Mouse (Mus musculus) heart, adult 11 months (tissue): Measurements from ENCODE around the gene Tgfa.

ENCODE experiments used
- DNase-seq: peaks from one replicate; pipeline ENCODE4 v3.0.0; 2022

Gene Tgfa

DNA sequence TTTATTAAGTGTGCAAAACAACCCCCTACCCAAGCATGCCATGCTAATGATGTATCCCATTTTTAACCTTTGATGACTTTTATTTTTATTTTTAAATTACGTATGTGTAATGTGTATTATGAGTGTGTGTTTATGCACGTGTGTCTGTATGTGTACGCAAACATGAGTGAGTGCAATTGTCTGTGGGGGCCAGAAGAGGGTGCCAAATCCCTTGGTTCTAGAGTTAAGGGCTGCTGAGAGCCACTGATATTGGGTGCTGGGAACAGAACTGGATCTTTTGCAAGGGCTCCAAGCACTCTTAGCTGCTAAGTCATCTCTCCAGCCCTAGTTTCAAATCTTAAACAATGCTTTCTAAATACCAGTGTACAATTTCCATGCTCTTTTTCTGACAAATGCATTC lies 103.9 kb downstream of the Tgfa start:
- DNase-seq: no peak

DNA sequence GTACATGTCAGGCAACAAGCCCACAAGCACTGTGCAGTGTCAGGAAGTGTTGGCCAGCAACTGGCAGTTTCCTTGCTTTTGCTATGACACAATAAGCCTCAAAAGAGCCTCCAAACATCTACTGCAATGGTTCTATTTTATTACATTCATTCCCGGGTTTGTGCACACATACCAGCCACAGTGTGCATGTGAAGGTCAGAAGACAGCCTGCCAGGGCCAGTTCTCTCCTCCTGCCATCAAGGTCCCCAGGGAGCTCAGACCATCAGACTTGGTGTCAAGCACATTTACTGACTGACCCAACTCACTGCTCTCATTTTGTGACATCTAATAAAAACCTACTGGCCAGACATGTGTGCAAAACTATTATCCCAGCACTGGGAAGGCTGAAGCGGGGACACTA lies 104.4 kb downstream of the Tgfa start:
- DNase-seq: no peak

DNA sequence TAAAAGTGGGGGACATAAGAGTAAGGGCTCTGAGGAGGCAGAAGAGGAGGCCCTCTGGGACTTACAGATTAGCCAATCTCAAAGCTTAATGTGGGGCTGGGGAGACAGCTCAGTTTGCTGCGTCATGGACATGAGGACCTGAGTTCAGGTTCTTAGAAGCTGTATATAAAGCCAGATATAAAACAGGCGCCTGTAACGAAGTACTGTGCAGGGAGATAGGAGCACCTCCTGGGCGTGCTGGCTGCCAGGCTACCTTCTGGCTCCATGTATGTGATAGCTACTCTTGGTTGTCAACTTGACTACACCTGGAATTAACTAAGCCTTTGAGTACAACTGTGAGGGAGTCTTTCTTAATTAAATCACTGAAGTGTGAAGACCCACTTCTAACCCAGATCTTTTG lies 110.7 kb downstream of the Tgfa start:
- no peak for DNase-seq

DNA sequence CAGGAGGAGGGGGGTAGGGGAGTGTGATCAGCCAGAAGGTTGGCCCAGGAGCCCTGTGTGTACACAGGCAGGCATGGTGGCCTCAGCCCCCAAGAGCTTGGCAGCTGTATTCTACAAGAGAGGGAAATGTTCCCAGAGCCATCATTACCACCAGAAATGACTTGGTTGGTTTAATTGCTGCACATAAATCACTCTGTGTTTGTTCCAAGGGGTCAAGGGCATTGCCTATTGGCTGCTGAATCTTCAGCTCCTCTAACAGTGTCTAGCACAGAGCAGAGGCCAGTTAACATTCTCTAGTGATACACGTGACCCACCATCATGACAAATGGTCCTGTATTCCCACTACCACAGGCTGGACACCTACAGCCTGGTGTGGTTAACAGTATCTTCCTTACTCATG lies 119.0 kb downstream of the Tgfa start:
- no peak for DNase-seq

DNA sequence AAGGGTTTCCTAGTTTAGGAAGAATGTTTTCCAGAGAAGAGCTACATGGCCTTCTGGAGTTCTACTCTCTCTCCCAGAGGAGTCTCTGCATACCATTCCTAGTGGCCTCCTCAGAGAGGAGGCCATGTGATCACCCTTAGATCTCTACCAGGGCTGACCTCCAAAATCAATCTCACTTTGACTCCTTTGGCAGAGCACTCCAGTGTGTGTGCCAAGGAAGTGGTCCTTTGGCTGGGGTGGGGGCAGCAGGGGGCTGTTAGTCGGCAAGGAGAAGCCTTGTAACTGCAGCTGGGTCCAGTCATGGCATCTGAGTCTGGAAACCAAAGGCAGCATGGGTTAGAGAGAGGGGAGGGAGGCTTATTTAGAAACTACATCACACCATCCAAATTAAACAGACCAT lies 122.0 kb downstream of the Tgfa start:
- DNase-seq: no peak

DNA sequence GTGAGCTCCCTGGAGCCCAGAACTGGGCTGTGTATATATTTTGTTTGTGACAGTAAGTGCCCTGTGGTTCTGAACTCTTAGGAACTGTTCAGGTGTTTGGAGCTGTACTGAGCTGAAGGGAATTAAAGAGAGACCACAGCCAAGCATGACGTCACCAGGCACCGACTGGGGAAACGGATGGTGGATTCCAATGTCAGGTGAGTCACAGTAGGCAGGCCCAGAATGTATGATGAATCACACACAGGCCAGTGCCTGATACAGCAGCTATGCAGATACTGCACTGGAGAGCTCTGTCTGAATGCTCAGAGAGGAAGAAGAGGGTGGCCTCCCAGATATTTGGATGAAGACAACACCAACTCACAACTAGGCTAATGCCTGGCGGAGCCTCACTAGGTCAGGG lies 123.8 kb downstream of the Tgfa start:
- no peak for DNase-seq

DNA sequence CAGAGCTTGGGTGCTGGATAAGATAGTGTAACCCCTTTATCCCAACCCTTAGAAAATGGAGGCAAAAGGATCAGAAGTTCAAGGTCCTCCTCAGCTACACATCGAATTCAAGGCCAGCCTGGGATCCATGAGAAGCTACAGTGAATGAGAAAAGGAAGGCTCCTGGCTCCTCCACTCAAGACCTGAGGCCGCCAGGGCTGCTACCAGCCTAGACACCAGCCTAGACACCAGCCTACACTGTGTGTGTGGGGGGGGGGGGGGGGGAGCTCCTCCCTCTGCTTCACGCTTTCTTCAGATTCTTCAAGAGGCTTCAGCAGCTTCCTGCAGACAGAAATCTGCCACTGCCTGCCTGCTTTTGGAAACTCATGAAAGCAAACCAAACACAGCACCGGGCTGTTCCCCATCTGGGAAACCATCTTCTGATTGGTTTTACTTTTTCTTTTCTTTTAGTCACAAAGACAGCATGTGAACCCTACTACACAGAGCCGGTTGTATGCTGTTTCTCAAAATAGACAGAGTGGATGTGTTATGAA lies 127.1 kb downstream of the Tgfa start:
- DNase-seq: no peak

DNA sequence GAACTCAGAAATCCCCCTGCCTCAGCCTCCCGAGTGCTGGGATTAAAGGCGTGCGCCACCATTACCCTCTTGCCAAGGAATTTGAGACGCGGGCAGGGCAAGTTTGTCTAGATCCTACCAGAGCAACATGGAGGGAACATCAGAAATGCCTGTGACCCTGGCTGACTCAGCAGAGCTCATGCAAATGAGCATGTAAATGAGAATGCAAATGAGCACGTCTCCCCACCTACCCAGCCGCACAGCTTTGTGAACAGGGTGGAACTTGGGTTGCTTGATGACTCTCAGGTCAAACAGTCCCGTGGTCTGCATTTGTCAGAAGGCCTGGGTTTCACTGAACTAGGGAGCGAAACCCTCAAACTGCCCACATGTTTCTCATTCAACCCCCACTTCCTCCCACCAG lies 128.0 kb downstream of the Tgfa start:
- DNase-seq: no peak

DNA sequence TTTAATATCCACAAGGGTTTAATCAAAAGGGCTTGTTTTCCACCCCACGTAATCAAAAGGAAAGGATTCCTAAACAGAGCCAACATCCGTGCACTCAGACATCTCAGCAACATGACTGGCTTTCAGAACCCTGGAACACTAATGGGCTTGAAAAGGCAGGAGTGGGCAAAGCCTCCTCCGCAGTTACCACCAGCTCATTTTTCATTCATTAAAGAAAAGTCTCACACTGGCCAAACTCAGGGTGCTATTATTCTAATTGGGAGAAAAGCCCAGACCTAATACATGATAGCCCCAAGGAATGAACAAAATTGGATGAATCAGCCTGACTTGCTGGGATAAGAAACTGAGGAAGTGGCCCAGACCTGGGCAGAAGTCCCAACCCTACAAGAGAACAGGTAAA lies 129.4 kb downstream of the Tgfa start:
- no peak for DNase-seq
